17 mouse cellular contexts compared by ENCODE assay signal in genomic region chr9:24744958-24745357, GRCm38 (mm10). TPM values are rescaled to one million over a fixed set of nuclear protein-coding genes. Genes with fewer than 3 reads are reported as not detected.
"Had no signal": no experiment of that assay in that cellular context is flagged by ENCODE, and none has a peak within 500 bp of the region (broad histone marks: within the 10 kb centered on the region; RNA-seq: fewer than 3 reads in every experiment).

No protein-coding gene starts in this region.

- H3K27me3 ChIP-seq: kidney, embryonic 15.5 days; limb, embryonic 15.5 days; liver, embryonic 12.5 days; midbrain, embryonic 13.5 days had no signal

- H3K9me3 ChIP-seq: kidney, embryonic 15.5 days; limb, embryonic 15.5 days; liver, embryonic 12.5 days; midbrain, embryonic 13.5 days had no signal

- H3K36me3 ChIP-seq: kidney, embryonic 15.5 days; limb, embryonic 15.5 days; liver, embryonic 12.5 days; midbrain, embryonic 13.5 days had no signal

- H3K4me1 ChIP-seq: kidney, embryonic 15.5 days; limb, embryonic 15.5 days; liver, embryonic 12.5 days; midbrain, embryonic 13.5 days had no signal

- DNase-seq: kidney, adult 18-20 months; kidney, postnatal 14 days; lung, embryonic 14.5 days; lung, postnatal 10 days; lung, postnatal 4 days; right cerebral cortex, adult 18-20 months; right cerebral cortex, postnatal 25 days; thymus, postnatal 14 days had no signal

- ATAC-seq: liver, embryonic 12.5 days; midbrain, embryonic 13.5 days had no signal

- H3K4me3 ChIP-seq: kidney, embryonic 15.5 days; limb, embryonic 15.5 days; liver, embryonic 12.5 days; midbrain, embryonic 13.5 days had no signal

RNA-seq across cellular contexts. Expression of gene Tbx20, which starts 29.1 kb away (rescaled TPM):
- total RNA-seq: layer of hippocampus, adult 8-10 months; layer of hippocampus, postnatal 14 days; left cerebral cortex, postnatal 25 days had no signal
- polyA plus RNA-seq: large intestine, adult 2 months; limb, embryonic 15.5 days; stomach, postnatal 0 days had no signal

RNA-seq across cellular contexts. Expression of gene Dpy19l2, which starts 48.9 kb away (rescaled TPM):
- polyA plus RNA-seq: kidney, embryonic 15.5 days; large intestine, adult 2 months; lung, embryonic 14.5 days had no signal
